Mouse (Mus musculus) left cerebral cortex, postnatal 4 days (tissue): Measurements from ENCODE around the gene Adap1. TPM values are rescaled to one million over a fixed set of nuclear protein-coding genes. Genes with fewer than 3 reads are reported as not detected.

Source experiments
- DNase-seq: peaks from one replicate; pipeline ENCODE4 v3.0.0-alpha.2; 2022
- intact Hi-C: fragments of 180-260 bp; cut with DNase I; formaldehyde crosslinking; loops from one replicate; pipeline ENCODE4 v1.15.1; 2025
- total RNA-seq, 2 experiments: library from RNA; stranded (reverse); gene quantifications; 2 replicates each; pipeline ENCODE4 v1.2.3; 2021

The Adap1 gene
- total RNA-seq, 2 experiments from 2014 or later = 219 to 247 TPM

DNA sequence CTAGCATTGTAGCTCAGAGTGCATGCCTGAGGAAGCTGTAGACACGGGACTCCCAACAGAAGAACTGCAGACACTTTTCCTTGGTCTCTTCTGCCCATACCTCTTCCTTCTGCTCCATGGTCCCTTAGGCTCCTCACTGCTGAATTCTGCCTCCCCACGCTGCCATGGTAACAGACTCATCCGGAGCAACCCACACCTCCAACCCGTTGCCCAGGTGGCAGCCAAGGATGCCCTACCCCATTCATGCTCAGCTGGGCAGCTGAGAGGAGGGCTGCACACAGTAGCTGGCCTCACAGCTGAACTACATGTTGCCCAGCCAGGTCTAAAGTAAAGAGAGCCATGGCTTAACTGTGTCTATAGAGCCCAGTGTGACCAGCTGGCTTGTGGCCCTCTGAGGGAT lies 36.8 kb downstream of the Adap1 start:
- no peak for DNase-seq
- intact Hi-C loops = no loop called here

DNA sequence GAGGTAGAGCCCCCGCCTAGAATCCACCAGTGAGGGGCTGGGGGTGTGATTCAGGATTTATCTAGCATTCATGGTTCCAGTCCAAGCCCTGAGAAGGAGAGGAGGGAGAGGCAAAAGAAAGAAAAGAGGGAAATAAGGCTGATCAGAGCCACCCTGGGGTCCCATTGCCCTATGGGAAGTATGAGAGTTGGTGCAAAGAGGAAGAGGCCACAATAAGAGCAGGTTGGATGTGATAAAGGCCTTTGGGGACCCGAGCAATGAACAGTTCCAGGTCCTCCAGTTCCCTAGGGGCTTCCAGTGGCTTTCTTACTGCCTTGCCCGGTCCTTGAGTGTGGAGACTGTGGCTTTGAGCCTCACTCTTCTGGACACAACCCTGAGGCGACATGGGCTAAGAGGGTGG lies 37.6 kb downstream of the Adap1 start:
- intact Hi-C loops = no loop called here
- no peak for DNase-seq

GRCm38 (mm10) chr5:139287099-139287498 lies 38.3 kb downstream of the Adap1 start:
- DNase-seq = no peak
- intact Hi-C loops = no loop called here

DNA sequence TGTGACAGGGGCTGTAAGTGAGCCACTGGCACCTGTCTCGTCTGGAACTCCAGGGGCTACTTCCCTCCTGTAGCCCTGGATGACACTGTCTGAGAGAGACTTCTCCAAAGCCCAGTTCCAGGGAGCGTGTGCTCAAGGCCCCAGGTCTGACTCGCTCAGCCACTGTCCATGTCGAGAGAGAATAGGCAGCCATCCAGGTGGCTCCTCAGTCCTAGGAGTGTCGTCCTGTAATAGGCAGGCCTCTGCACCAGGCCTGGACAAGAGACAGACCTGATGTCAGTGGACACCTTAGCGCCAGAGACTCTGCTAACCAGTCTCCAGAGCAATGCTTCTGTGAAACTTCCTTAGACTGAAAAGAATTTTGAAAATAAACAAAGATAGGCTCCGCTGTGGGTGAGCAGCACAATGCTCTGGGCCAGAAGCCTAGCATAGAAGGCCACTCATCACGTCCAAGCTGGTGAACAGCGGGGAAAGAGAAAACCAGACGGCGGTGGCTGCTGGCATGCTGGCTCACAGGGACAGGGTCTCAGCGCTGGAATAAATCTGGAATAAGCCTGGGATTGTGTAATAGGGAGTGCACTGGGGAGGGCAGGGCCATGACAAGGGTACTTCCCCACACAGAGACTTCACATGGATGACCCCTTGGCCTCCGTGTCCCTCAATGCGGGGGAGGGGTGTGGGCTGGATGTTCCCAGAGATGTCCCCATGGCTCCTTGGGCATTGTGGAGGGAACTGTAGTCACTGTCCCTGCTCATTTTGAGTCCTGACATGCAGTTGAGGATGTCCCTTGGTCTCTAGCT lies 39.1 kb downstream of the Adap1 start:
- intact Hi-C loops = no loop called here
- no peak for DNase-seq

DNA sequence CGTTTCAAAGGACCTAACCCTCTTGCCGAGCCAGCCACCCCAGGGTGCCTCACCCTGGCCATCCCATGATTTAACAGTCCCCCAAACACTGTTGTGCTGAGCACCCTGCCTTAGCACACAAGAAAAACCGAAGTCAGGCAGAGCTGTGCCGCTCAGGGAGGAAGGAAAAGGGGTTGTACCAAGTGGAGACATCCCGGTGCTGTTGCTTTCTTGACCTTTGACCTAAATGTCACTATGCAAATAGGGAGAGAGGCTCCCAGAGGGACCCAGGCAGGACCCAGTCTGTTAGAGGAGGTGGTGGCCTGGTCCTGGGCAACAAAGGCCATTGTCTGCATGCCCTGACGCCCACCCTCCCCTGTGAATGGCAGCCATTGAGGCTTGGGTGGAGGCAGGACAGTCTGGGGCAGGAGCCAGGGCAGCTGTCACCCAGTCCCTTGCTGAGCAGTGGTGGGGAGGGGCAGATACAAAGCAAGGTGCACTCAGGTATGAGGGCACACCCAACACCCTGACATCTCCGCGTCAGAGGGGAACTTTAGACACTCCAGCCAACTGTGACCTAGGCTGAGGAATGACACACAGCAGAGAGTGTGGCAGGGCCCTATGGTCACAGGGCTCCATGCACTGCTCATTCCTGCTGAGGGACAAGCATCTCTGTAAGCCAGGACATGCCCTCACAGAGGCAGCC lies 39.9 kb downstream of the Adap1 start:
- no peak for DNase-seq
- intact Hi-C loops = no loop called here

DNA sequence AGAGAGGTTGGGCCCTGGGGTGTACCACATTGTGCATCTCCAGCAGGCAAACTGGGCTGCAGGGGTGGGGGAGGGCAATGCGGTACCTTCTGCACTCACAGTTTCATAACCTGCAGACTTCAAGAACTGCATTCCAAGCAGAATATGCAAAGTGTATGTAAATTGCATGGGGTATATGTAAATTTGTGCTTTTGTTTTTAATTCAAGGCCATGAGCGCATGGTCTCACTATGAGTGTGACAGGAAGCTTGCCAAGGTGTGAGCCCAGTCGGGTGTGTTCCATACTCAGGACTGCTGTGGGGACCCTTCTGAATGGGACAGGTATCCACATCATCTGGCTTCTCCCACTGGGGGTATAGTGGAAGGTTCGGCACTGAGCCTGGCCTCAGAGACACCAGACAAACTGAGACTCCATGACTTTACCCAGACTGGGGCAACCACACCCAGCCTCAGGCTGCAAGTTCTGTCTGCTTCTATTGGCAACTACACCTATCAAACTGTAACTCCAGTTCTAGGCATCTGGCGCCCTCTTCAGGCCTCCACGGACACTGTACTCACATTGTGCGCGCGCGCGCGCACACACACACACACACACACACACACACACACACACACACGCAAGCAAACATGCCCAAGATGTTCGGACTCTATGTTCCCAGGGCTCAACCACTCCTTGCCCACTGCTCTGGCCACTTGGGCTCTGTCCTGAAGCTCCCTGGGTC lies 41.8 kb downstream of the Adap1 start:
- DNase-seq = no peak
- intact Hi-C loops = no loop called here

DNA sequence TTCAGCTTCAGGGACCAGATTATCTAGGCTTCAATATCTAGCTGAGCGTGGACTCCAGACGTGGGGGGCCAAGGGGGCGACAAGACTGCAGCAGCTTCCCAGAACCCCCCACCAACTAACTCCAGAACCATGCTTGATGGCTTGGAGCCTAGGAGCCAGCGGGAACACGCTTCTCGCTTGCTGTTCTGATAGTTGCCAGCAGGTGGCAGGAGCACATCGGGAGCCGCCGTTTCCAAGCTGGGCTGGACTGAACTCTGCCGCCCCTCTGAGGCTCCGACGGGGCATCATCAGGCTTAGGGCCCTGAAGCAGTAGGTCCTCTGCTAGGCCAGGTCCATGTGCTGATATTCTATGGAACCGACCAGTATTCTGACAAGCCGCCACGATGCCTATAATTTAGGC lies 43.2 kb downstream of the Adap1 start:
- DNase-seq = peak; percentile 85
- intact Hi-C loops = no loop called here

DNA sequence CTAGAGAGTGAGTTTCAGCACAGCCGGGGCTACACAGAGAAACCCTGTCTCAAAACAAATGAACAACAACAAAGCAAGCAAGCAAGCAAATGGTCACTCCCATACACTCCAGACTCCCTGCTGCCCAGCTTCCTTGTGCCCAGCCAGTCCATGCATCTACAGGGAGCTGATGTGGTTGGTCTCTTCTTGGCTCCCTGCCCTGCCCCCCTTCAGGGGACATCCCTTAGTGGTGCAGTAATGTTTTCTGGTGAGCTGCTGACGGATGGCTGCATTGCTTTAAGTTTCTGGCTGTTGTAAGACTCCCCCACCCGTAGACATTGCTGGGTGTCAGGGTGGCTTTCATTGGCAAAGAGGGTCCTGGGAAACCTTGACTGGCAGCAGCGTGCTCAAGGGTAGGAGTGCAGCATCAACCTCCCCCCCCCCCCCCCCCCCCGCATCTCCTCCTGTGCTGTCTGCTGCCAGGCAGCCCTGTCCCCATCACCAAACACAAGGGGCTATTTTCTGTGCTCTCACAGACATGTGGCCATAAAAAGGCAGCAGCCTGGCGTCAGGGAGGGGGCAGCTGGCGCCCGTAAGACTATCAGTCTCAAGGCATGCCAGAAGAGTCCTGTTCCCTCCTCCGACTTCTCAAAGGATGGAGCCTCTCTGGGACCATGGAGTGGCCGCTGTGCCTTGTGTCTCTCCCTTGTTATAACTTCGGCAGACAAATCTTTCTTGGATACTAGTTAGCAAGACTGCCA lies 43.9 kb downstream of the Adap1 start:
- intact Hi-C loops = no loop called here
- peak; percentile 60 for DNase-seq

- intact Hi-C loops = no loop called here
- DNase-seq = no peak
Observed at GRCm38 (mm10) chr5:139277287-139277686, 48.1 kb downstream of the Adap1 start.

DNA sequence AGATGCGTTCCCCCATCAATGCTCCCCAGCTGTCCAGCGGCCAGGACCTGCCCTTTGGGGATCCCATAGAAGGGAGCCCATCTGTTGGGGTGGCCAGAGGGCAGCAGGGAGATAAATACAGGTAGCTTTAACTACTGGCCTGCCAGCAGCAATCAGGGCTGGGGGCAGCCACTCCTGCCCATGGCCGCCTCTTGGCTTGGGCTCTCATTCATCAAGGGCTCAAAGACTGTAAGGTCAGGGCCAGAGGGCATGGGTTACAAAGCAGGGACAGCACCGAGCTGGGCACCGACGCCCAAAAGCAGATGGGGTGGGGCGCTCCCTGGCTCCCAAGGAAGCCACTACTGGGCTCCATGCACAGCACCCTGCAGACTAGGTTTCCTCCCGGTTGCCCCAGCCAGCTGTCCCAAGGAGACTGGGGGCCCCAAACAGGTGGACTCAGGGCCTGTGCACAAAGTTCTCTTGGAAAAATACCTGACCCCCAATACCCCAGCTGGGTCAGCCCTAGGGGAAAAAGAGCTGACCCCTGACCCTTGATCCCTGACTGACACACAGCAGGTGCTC lies 53.3 kb downstream of the Adap1 start:
- no peak for DNase-seq
- intact Hi-C loops = no loop called here

- DNase-seq = no peak
- intact Hi-C loops = no loop called here
Observed at GRCm38 (mm10) chr5:139270806-139271521, 54.5 kb downstream of the Adap1 start.

GRCm38 (mm10) chr5:139267661-139268060 lies 57.8 kb downstream of the Adap1 start:
- no peak for DNase-seq
- intact Hi-C loops = no loop called here

DNA sequence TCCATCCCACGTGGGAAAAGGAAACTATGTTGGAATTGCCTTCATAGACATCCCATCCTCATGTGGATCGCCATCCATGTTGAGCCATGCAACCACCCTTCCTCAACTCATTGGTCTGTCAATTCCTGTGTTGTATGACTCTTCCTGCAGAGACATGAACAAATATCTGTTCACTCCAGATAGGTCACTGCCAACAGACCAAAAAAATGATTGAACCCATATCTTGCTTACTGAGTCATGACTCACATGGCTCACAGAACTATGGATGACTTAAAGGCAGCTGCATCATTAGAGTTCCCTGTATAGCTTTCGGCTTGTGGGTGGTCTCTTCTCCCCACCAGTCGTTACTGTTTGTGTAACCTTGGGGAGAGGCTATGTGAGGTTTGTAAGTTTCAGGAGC lies 64.0 kb downstream of the Adap1 start:
- intact Hi-C loops = no loop called here
- DNase-seq = no peak

GRCm38 (mm10) chr5:139259853-139260252 lies 65.6 kb downstream of the Adap1 start:
- no peak for DNase-seq
- intact Hi-C loops = no loop called here

DNA sequence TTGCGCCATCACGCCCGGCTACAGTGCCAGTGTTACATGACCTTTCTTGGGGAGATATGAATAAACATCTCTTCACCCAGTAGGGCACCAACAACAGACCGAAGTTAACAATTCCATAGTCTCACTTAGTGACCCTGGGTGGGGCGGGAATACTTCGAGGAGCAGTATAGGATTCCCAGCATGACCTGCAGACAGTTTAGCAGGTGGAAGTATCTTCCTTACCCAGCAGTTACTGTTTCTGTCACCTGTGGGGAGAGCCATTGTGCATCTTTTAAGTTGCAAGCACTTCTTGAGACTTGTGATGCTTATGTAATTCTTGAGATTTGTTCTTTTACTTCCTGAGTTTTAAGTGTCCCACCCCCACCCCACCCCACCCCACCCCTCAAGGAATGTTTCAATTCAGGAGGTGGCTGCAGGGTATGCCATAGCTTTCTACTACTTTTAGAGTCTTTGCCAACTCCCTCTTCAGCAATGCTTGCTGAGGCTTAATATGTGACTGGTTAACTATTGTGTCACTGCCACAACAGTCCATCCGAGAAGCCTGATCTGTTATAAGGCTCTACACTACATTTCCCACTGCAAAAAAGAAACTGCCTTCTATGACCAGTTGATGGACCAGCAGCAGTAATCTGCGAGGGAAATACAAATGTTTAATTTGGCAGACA lies 66.9 kb downstream of the Adap1 start:
- intact Hi-C loops = no loop called here
- no peak for DNase-seq

DNA sequence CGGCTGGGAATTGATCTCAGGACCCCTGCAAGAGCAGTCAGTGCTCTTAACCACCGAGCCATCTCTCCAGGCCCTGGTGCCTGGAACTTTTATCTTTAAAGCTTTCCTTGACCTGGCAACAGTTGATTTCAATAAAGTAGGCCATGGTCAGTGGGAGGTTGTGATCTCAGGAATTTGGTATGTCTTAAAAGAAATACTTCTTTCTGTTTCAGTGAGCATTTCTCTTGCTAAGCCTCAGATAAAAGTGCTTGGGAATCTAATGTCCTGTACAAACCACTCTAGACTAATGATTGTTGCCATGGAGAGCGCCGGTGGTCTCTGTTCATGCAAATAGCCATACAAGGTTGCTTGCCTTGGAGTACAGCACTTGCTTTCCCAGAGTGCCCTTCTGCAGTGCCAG lies 67.6 kb downstream of the Adap1 start:
- intact Hi-C loops = no loop called here
- DNase-seq = no peak

GRCm38 (mm10) chr5:139257265-139257664 lies 68.2 kb downstream of the Adap1 start:
- DNase-seq = no peak
- intact Hi-C loops = no loop called here

- intact Hi-C loops = no loop called here
- DNase-seq = no peak
Observed at GRCm38 (mm10) chr5:139256211-139256765, 69.1 kb downstream of the Adap1 start.

GRCm38 (mm10) chr5:139255777-139256176 lies 69.6 kb downstream of the Adap1 start:
- intact Hi-C loops = no loop called here

More at GRCm38 (mm10) chr5:139255777-139256176, 69.6 kb downstream of the Adap1 start:
- DNase-seq = no peak
